Mouse (Mus musculus): Measurements from ENCODE around the gene Cntnap4. TPM values are rescaled to one million over a fixed set of nuclear protein-coding genes. Genes with fewer than 3 reads are reported as not detected.

Gene Cntnap4
- 4.6 TPM for polyA plus RNA-seq (2012; fragmentation: generic; extraction: Trizol)

- H3K4me2 ChIP-seq (ENCODE audit: low read depth): peak within 1 kb of the TSS; percentile 69
- H3ac ChIP-seq (ENCODE audit: control insufficient read depth, insufficient read length): no peak within 1 kb of the TSS
- no peak within 1 kb of the TSS for H3K4me3 ChIP-seq
- no peaks in the 10 kb centered on the region for H3K27me3 ChIP-seq (ENCODE audit: control insufficient read depth, insufficient read depth, insufficient read length)
- no peaks in the 10 kb centered on the region for H3K36me3 ChIP-seq (ENCODE audit: control insufficient read depth, insufficient read depth)
- H3K79me2 ChIP-seq (ENCODE audit: control insufficient read depth, insufficient read depth): no peaks in the 10 kb centered on the region
- no peak for TF ChIP-seq E2F4 (IDR thresholded peaks at IDR 0.05; ENCODE audit: insufficient read depth)
- TF ChIP-seq CEBPB (IDR thresholded peaks at IDR 0.05; ENCODE audit: insufficient read depth, poor library complexity, severe bottlenecking): no peak
- no peak for TF ChIP-seq MYOD1 (IDR thresholded peaks at IDR 0.05; ENCODE audit: control insufficient read depth in 1 of 3, insufficient read length in 2 of 3, low read depth in 2 of 3)
Measured at GRCm38 (mm10) chr8:112569471-112570141, at the start of gene Cntnap4. Cntnap4 (plus strand) TSS chr8:112570043.

GRCm38 (mm10) chr8:112557376-112557775, 12.5 kb upstream of the Cntnap4 start:
- Histone ChIP-seq H3K36me3 (ENCODE audit: control insufficient read depth, insufficient read depth) (no peaks in the 10 kb centered on the region), H3K27me3 (ENCODE audit: control insufficient read depth, insufficient read depth, insufficient read length) (peaks cover 7% of the 10 kb centered on the region), H3K4me2 (ENCODE audit: low read depth) (no peak overlapping the region), H3K79me2 (ENCODE audit: control insufficient read depth, insufficient read depth) (no peaks in the 10 kb centered on the region), H3ac (ENCODE audit: control insufficient read depth, insufficient read length) (no peak overlapping the region), H3K4me3 (no peak overlapping the region)
- no peak for TF ChIP-seq POLR2AphosphoS2 (IDR thresholded peaks at IDR 0.05; ENCODE audit: insufficient read length, low read depth)
- no peak for TF ChIP-seq E2F4 (IDR thresholded peaks at IDR 0.05; ENCODE audit: insufficient read depth)
- TF ChIP-seq POLR2A (IDR thresholded peaks at IDR 0.05; ENCODE audit: insufficient read length, low read depth): no peak
- no peak for TF ChIP-seq SRF (IDR thresholded peaks at IDR 0.05; ENCODE audit: control insufficient read depth, insufficient read length, low read depth)
- TF ChIP-seq CEBPB (IDR thresholded peaks at IDR 0.05; ENCODE audit: insufficient read depth, poor library complexity, severe bottlenecking): no peak

- Histone ChIP-seq H3K79me2 (ENCODE audit: control insufficient read depth, insufficient read depth) (no peaks in the 10 kb centered on the region), H3K4me3 (no peak overlapping the region), H3K27me3 (ENCODE audit: control insufficient read depth, insufficient read depth, insufficient read length) (no peaks in the 10 kb centered on the region), H3ac (ENCODE audit: control insufficient read depth, insufficient read length) (no peak overlapping the region), H3K36me3 (ENCODE audit: control insufficient read depth, insufficient read depth) (no peaks in the 10 kb centered on the region), H3K4me2 (ENCODE audit: low read depth) (peak overlapping the region; percentile 69)
- TF ChIP-seq E2F4 (IDR thresholded peaks at IDR 0.05; ENCODE audit: insufficient read depth) (no peak), MAX (IDR thresholded peaks at IDR 0.05; ENCODE audit: low read depth) (no peak), REST (IDR thresholded peaks at IDR 0.05; ENCODE audit: insufficient read depth, insufficient read length) (no peak), SRF (IDR thresholded peaks at IDR 0.05; ENCODE audit: control insufficient read depth, insufficient read length, low read depth) (no peak), MYOG (IDR thresholded peaks at IDR 0.05; ENCODE audit: control insufficient read depth in 1 of 3, insufficient read depth in 1 of 3, insufficient read length in 2 of 3, low read depth in 2 of 3) (no peak), CEBPB (IDR thresholded peaks at IDR 0.05; ENCODE audit: insufficient read depth, poor library complexity, severe bottlenecking) (no peak), MYOD1 (IDR thresholded peaks at IDR 0.05; ENCODE audit: control insufficient read depth in 1 of 3, insufficient read length in 2 of 3, low read depth in 2 of 3) (no peak), TCF12 (IDR thresholded peaks at IDR 0.05; ENCODE audit: insufficient read depth, poor library complexity, severe bottlenecking) (no peak), USF1 (IDR thresholded peaks at IDR 0.05; ENCODE audit: low read depth) (no peak), TCF3 (IDR thresholded peaks at IDR 0.05; ENCODE audit: insufficient read length, low read depth) (no peak), POLR2AphosphoS2 (IDR thresholded peaks at IDR 0.05; ENCODE audit: insufficient read length, low read depth) (no peak), POLR2A (IDR thresholded peaks at IDR 0.05; ENCODE audit: insufficient read length, low read depth) (no peak)
Measured at GRCm38 (mm10) chr8:112570541-112570940, 698 bp downstream of the Cntnap4 start.

GRCm38 (mm10) chr8:112571337-112571904, 1.6 kb downstream of the Cntnap4 start:
- TF ChIP-seq POLR2A (IDR thresholded peaks at IDR 0.05; ENCODE audit: insufficient read length, low read depth) (no peak), POLR2AphosphoS2 (IDR thresholded peaks at IDR 0.05; ENCODE audit: insufficient read length, low read depth) (no peak), MYOD1 (IDR thresholded peaks at IDR 0.05; ENCODE audit: control insufficient read depth in 1 of 3, insufficient read length in 2 of 3, low read depth in 2 of 3) (no peak), CEBPB (IDR thresholded peaks at IDR 0.05; ENCODE audit: insufficient read depth, poor library complexity, severe bottlenecking) (no peak), TCF12 (IDR thresholded peaks at IDR 0.05; ENCODE audit: insufficient read depth, poor library complexity, severe bottlenecking) (no peak), E2F4 (IDR thresholded peaks at IDR 0.05; ENCODE audit: insufficient read depth) (no peak), USF1 (IDR thresholded peaks at IDR 0.05; ENCODE audit: low read depth) (no peak), REST (IDR thresholded peaks at IDR 0.05; ENCODE audit: insufficient read depth, insufficient read length) (no peak)
- Histone ChIP-seq H3K79me2 (ENCODE audit: control insufficient read depth, insufficient read depth) (no peaks in the 10 kb centered on the region), H3K36me3 (ENCODE audit: control insufficient read depth, insufficient read depth) (no peaks in the 10 kb centered on the region), H3K27me3 (ENCODE audit: control insufficient read depth, insufficient read depth, insufficient read length) (no peaks in the 10 kb centered on the region), H3ac (ENCODE audit: control insufficient read depth, insufficient read length) (no peak overlapping the region), H3K4me2 (ENCODE audit: low read depth) (no peak overlapping the region), H3K4me3 (no peak overlapping the region)

- H3K79me2 ChIP-seq (ENCODE audit: control insufficient read depth, insufficient read depth): no peaks in the 10 kb centered on the region
- H3K36me3 ChIP-seq (ENCODE audit: control insufficient read depth, insufficient read depth): no peaks in the 10 kb centered on the region
- H3ac ChIP-seq (ENCODE audit: control insufficient read depth, insufficient read length): no peak overlapping the region
- no peak overlapping the region for H3K4me2 ChIP-seq (ENCODE audit: low read depth)
- no peaks in the 10 kb centered on the region for H3K27me3 ChIP-seq (ENCODE audit: control insufficient read depth, insufficient read depth, insufficient read length)
- no peak overlapping the region for H3K4me3 ChIP-seq
- TF ChIP-seq POLR2A (IDR thresholded peaks at IDR 0.05; ENCODE audit: insufficient read length, low read depth): no peak
- TF ChIP-seq REST (IDR thresholded peaks at IDR 0.05; ENCODE audit: insufficient read depth, insufficient read length): no peak
- TF ChIP-seq TCF3 (IDR thresholded peaks at IDR 0.05; ENCODE audit: insufficient read length, low read depth): no peak
- no peak for TF ChIP-seq POLR2AphosphoS2 (IDR thresholded peaks at IDR 0.05; ENCODE audit: insufficient read length, low read depth)
- TF ChIP-seq SRF (IDR thresholded peaks at IDR 0.05; ENCODE audit: control insufficient read depth, insufficient read length, low read depth): no peak
- TF ChIP-seq E2F4 (IDR thresholded peaks at IDR 0.05; ENCODE audit: insufficient read depth): no peak
- no peak for TF ChIP-seq USF1 (IDR thresholded peaks at IDR 0.05; ENCODE audit: low read depth)
- no peak for TF ChIP-seq CEBPB (IDR thresholded peaks at IDR 0.05; ENCODE audit: insufficient read depth, poor library complexity, severe bottlenecking)
- TF ChIP-seq MYOD1 (IDR thresholded peaks at IDR 0.05; ENCODE audit: control insufficient read depth in 1 of 3, insufficient read length in 2 of 3, low read depth in 2 of 3): no peak
Measured at GRCm38 (mm10) chr8:112581473-112581872, 11.6 kb downstream of the Cntnap4 start.
